Mouse (Mus musculus) thymus, adult 2 months (tissue): Measurements from ENCODE around the gene Nxph1.

Experiments used
- CTCF ChIP-seq: fragments of 200-500 bp; IDR thresholded peaks from 2 replicates; pipeline ENCODE4 v1.5.1; 2012; ENCODE audit warnings: mild to moderate bottlenecking, control low read depth, low read length, moderate library complexity, borderline replicate concordance; ENCODE audit not compliant: control insufficient read depth, poor library complexity, insufficient read depth; ENCODE audit errors: extremely low read depth
- POLR2A ChIP-seq: fragments of 200-500 bp; IDR thresholded peaks from 2 replicates; pipeline ENCODE4 v1.6.1; 2012; ENCODE audit warnings: mild to moderate bottlenecking, low read length, control low read depth, moderate library complexity; ENCODE audit not compliant: control insufficient read depth, poor library complexity, insufficient read depth; ENCODE audit errors: extremely low read depth

GRCm38 (mm10) chr6:8914682-8915081 lies 33.5 kb upstream of the Nxph1 start:
- TF ChIP-seq CTCF (no peak), POLR2A (no peak)
